Mouse (Mus musculus) testis, adult 2 months (tissue): Measurements from ENCODE around the gene Mgat2.

Experiments
- CTCF ChIP-seq: fragments of 200-500 bp; IDR thresholded peaks from 2 replicates; pipeline ENCODE4 v1.5.1; 2012; ENCODE audit warnings: low read depth, mild to moderate bottlenecking, inconsistent platforms, low read length, moderate library complexity; ENCODE audit not compliant: control insufficient read depth, insufficient read depth, insufficient replicate concordance
- POLR2A ChIP-seq: fragments of 200-500 bp; IDR thresholded peaks from 2 replicates; pipeline ENCODE4 v1.6.1; 2012; ENCODE audit warnings: low read depth, mild to moderate bottlenecking, inconsistent platforms, low read length, moderate library complexity; ENCODE audit not compliant: control insufficient read depth

GRCm38 (mm10) chr12:69198985-69199384, 15.0 kb downstream of the Mgat2 start:
- TF ChIP-seq CTCF, result no peak
- no peak for TF ChIP-seq POLR2A
